Mouse (Mus musculus) gastrocnemius, postnatal 4 days (tissue): ENCODE measurements at regions not wholly inside any gene's neighbourhood (a gene's known extent, or its start where the extent isn't known, plus 50 kb on each side); places are given as distances from the start of the nearest gene placed in this dataset.

Experiments used
- DNase-seq, 2 experiments: peaks; one replicate each; pipeline ENCODE4 v3.0.0; 2021 to 2022; ENCODE audit warnings: low spot score in 2 of 2, mixed read lengths in 2 of 2

GRCm38 (mm10) chr15:62301567-62301966 lies 1378.8 kb upstream of the A1bg start:
- DNase-seq, result no peak

- DNase-seq, result no peak
Observed at GRCm38 (mm10) chr15:62297138-62297537, 1374.3 kb upstream of the A1bg start.

GRCm38 (mm10) chr15:62295233-62295927 lies 1372.6 kb upstream of the A1bg start:
- DNase-seq, result no peak

- no peak for DNase-seq
Observed at GRCm38 (mm10) chr15:62294786-62295185, 1372.0 kb upstream of the A1bg start.

- DNase-seq, result no peak
Observed at GRCm38 (mm10) chr15:62292876-62293275, 1370.1 kb upstream of the A1bg start.

- DNase-seq, result no peak
Observed at GRCm38 (mm10) chr15:62290687-62291086, 1367.9 kb upstream of the A1bg start.

- DNase-seq, result no peak
Observed at GRCm38 (mm10) chr15:62286666-62287655, 1364.1 kb upstream of the A1bg start.

GRCm38 (mm10) chr15:62284606-62285531 lies 1362.1 kb upstream of the A1bg start:
- DNase-seq, result no peak

GRCm38 (mm10) chr15:62283661-62284429 lies 1361.0 kb upstream of the A1bg start:
- DNase-seq, result no peak

GRCm38 (mm10) chr15:62282646-62283045 lies 1359.8 kb upstream of the A1bg start:
- DNase-seq, result no peak

GRCm38 (mm10) chr15:62282116-62282515 lies 1359.3 kb upstream of the A1bg start:
- DNase-seq, result no peak

GRCm38 (mm10) chr15:62279526-62279925 lies 1356.7 kb upstream of the A1bg start:
- DNase-seq, result no peak

- DNase-seq, result no peak
Observed at GRCm38 (mm10) chr15:62274818-62275217, 1352.0 kb upstream of the A1bg start.

GRCm38 (mm10) chr15:62273855-62274488 lies 1351.2 kb upstream of the A1bg start:
- no peak for DNase-seq

GRCm38 (mm10) chr15:62272755-62273154 lies 1349.9 kb upstream of the A1bg start:
- DNase-seq, result no peak

- DNase-seq, result no peak
Observed at GRCm38 (mm10) chr15:62271428-62271827, 1348.6 kb upstream of the A1bg start.

GRCm38 (mm10) chr15:62268189-62268588 lies 1345.4 kb upstream of the A1bg start:
- no peak for DNase-seq

GRCm38 (mm10) chr15:62267536-62267935 lies 1344.7 kb upstream of the A1bg start:
- no peak for DNase-seq

GRCm38 (mm10) chr15:62266025-62266424 lies 1343.2 kb upstream of the A1bg start:
- no peak for DNase-seq

- no peak for DNase-seq
Observed at GRCm38 (mm10) chr15:62265484-62265937, 1342.7 kb upstream of the A1bg start.
